Mouse (Mus musculus): ENCODE measurements at regions not wholly inside any gene's neighbourhood (a gene's known extent, or its start where the extent isn't known, plus 50 kb on each side); places are given as distances from the start of the nearest gene placed in this dataset.

- Histone ChIP-seq H3K27me3 (replicated peaks) (no peaks in the 10 kb centered on the region), H3K4me1 (replicated peaks) (peaks cover 27% of the 10 kb centered on the region), H3K9me3 (no peaks in the 10 kb centered on the region), H3K9ac (no peak overlapping the region), H3K4me3 (replicated peaks) (no peak overlapping the region), H3K27ac (peak overlapping the region; percentile 41; the same call in 1 of the 2 replicates), H3K4me2 (replicated peaks) (peak overlapping the region; percentile 40), H3K36me3 (no peaks in the 10 kb centered on the region)
- peak; percentile 39 for ATAC-seq
- WGBS = 16% methylated on average over 11 of the region's 11 CpGs
Measured at GRCm38 (mm10) chr8:8992461-8993032, 302.2 kb upstream of the Arglu1 start.

- no peaks in the 10 kb centered on the region for H3K27me3 ChIP-seq (replicated peaks)
- no peaks in the 10 kb centered on the region for H3K36me3 ChIP-seq
- H3K9me3 ChIP-seq = no peaks in the 10 kb centered on the region
- H3K4me2 ChIP-seq (replicated peaks) = no peak overlapping the region
- no peak overlapping the region for H3K27ac ChIP-seq
- WGBS = 59% methylated on average over 8 of the region's 8 CpGs
- peaks cover 27% of the 10 kb centered on the region for H3K4me1 ChIP-seq (replicated peaks)
- no peak overlapping the region for H3K9ac ChIP-seq
- ATAC-seq = no peak
- H3K4me3 ChIP-seq (replicated peaks) = no peak overlapping the region
Measured at GRCm38 (mm10) chr8:8991026-8991425, 300.7 kb upstream of the Arglu1 start.

GRCm38 (mm10) chr8:8986068-8986467 lies 295.7 kb upstream of the Arglu1 start:
- ATAC-seq = no peak
- H3K4me2 ChIP-seq (replicated peaks) = no peak overlapping the region

GRCm38 (mm10) chr8:8985395-8985794 lies 295.1 kb upstream of the Arglu1 start:
- H3K27ac ChIP-seq = no peak overlapping the region
- no peak overlapping the region for H3K9ac ChIP-seq
- H3K27me3 ChIP-seq (replicated peaks) = no peaks in the 10 kb centered on the region
- no peak overlapping the region for H3K4me2 ChIP-seq (replicated peaks)
- H3K4me1 ChIP-seq (replicated peaks) = no peaks in the 10 kb centered on the region; the same call in 1 of the 2 replicates
- WGBS = 85% methylated on average over 13 of the region's 13 CpGs
- no peaks in the 10 kb centered on the region for H3K36me3 ChIP-seq
- no peaks in the 10 kb centered on the region for H3K9me3 ChIP-seq
- no peak overlapping the region for H3K4me3 ChIP-seq (replicated peaks)
- no peak for ATAC-seq

More at GRCm38 (mm10) chr8:8986068-8986467, 295.7 kb upstream of the Arglu1 start:
- H3K4me3 ChIP-seq (replicated peaks) = no peak overlapping the region
- peaks cover 4% of the 10 kb centered on the region; the same call in 1 of the 2 replicates for H3K4me1 ChIP-seq (replicated peaks)
- no peak overlapping the region for H3K9ac ChIP-seq
- no peak overlapping the region for H3K27ac ChIP-seq
- H3K27me3 ChIP-seq (replicated peaks) = no peaks in the 10 kb centered on the region
- 68% methylated on average over 9 of the region's 9 CpGs for WGBS
- H3K9me3 ChIP-seq = no peaks in the 10 kb centered on the region
- no peaks in the 10 kb centered on the region for H3K36me3 ChIP-seq

GRCm38 (mm10) chr8:8984829-8985251 lies 294.5 kb upstream of the Arglu1 start:
- no peak for ATAC-seq
- no peak overlapping the region for H3K9ac ChIP-seq
- no peak overlapping the region for H3K4me2 ChIP-seq (replicated peaks)
- no peak overlapping the region for H3K4me3 ChIP-seq (replicated peaks)
- no peaks in the 10 kb centered on the region; the same call in 1 of the 2 replicates for H3K4me1 ChIP-seq (replicated peaks)
- H3K9me3 ChIP-seq = no peaks in the 10 kb centered on the region
- no peaks in the 10 kb centered on the region for H3K27me3 ChIP-seq (replicated peaks)
- WGBS = 48% methylated on average over 11 of the region's 11 CpGs
- no peaks in the 10 kb centered on the region for H3K36me3 ChIP-seq
- no peak overlapping the region for H3K27ac ChIP-seq

- no peak overlapping the region for H3K4me2 ChIP-seq (replicated peaks)
- no peak overlapping the region for H3K4me3 ChIP-seq (replicated peaks)
- no peaks in the 10 kb centered on the region for H3K27me3 ChIP-seq (replicated peaks)
- no peak overlapping the region for H3K9ac ChIP-seq
- H3K9me3 ChIP-seq = no peaks in the 10 kb centered on the region
- 31% methylated on average over 13 of the region's 13 CpGs for WGBS
- ATAC-seq = no peak
- no peaks in the 10 kb centered on the region; the same call in 1 of the 2 replicates for H3K4me1 ChIP-seq (replicated peaks)
- no peaks in the 10 kb centered on the region for H3K36me3 ChIP-seq
- no peak overlapping the region for H3K27ac ChIP-seq
Measured at GRCm38 (mm10) chr8:8984159-8984828, 294.0 kb upstream of the Arglu1 start.

- Histone ChIP-seq H3K9me3 (no peaks in the 10 kb centered on the region), H3K4me1 (replicated peaks) (no peaks in the 10 kb centered on the region; the same call in 1 of the 2 replicates), H3K4me2 (replicated peaks) (no peak overlapping the region), H3K27ac (no peak overlapping the region), H3K4me3 (replicated peaks) (no peak overlapping the region), H3K27me3 (replicated peaks) (no peaks in the 10 kb centered on the region), H3K36me3 (no peaks in the 10 kb centered on the region), H3K9ac (no peak overlapping the region)
- WGBS = 46% methylated on average over 5 of the region's 5 CpGs
- no peak for ATAC-seq
Measured at GRCm38 (mm10) chr8:8983133-8983661, 292.9 kb upstream of the Arglu1 start.

- Histone ChIP-seq H3K4me1 (replicated peaks) (no peaks in the 10 kb centered on the region; the same call in 1 of the 2 replicates), H3K4me2 (replicated peaks) (no peak overlapping the region), H3K27me3 (replicated peaks) (no peaks in the 10 kb centered on the region), H3K9me3 (no peaks in the 10 kb centered on the region), H3K27ac (no peak overlapping the region), H3K9ac (no peak overlapping the region), H3K4me3 (replicated peaks) (no peak overlapping the region), H3K36me3 (no peaks in the 10 kb centered on the region)
- ATAC-seq = no peak
- WGBS = 18% methylated on average over 1 of the region's 1 CpGs
Measured at GRCm38 (mm10) chr8:8978969-8979368, 288.6 kb upstream of the Arglu1 start.

GRCm38 (mm10) chr8:8973769-8974168 lies 283.4 kb upstream of the Arglu1 start:
- no peak overlapping the region for H3K4me2 ChIP-seq (replicated peaks)
- no peaks in the 10 kb centered on the region for H3K36me3 ChIP-seq
- ATAC-seq = no peak
- H3K27ac ChIP-seq = no peak overlapping the region
- no peaks in the 10 kb centered on the region for H3K9me3 ChIP-seq
- 68% methylated on average over 6 of the region's 6 CpGs for WGBS
- H3K27me3 ChIP-seq (replicated peaks) = no peaks in the 10 kb centered on the region
- no peak overlapping the region for H3K4me3 ChIP-seq (replicated peaks)
- H3K9ac ChIP-seq = no peak overlapping the region
- no peaks in the 10 kb centered on the region for H3K4me1 ChIP-seq (replicated peaks)

GRCm38 (mm10) chr8:8973334-8973733 lies 283.0 kb upstream of the Arglu1 start:
- Histone ChIP-seq H3K4me3 (replicated peaks) (no peak overlapping the region), H3K36me3 (no peaks in the 10 kb centered on the region), H3K4me1 (replicated peaks) (no peaks in the 10 kb centered on the region), H3K9ac (no peak overlapping the region), H3K27ac (no peak overlapping the region), H3K27me3 (replicated peaks) (no peaks in the 10 kb centered on the region), H3K4me2 (replicated peaks) (no peak overlapping the region), H3K9me3 (no peaks in the 10 kb centered on the region)
- WGBS = 68% methylated on average over 6 of the region's 6 CpGs
- no peak for ATAC-seq

- H3K27me3 ChIP-seq (replicated peaks) = no peaks in the 10 kb centered on the region
- H3K27ac ChIP-seq = no peak overlapping the region
- 64% methylated on average over 5 of the region's 5 CpGs for WGBS
- H3K9me3 ChIP-seq = no peaks in the 10 kb centered on the region
- no peak overlapping the region for H3K4me2 ChIP-seq (replicated peaks)
- no peaks in the 10 kb centered on the region; the same call in 1 of the 2 replicates for H3K4me1 ChIP-seq (replicated peaks)
- H3K9ac ChIP-seq = no peak overlapping the region
- ATAC-seq = 0 out of 2 replicates have a peak, but pooled peaks have one; percentile 63
- no peaks in the 10 kb centered on the region for H3K36me3 ChIP-seq
- no peak overlapping the region for H3K4me3 ChIP-seq (replicated peaks)
Measured at GRCm38 (mm10) chr8:8970776-8971175, 280.5 kb upstream of the Arglu1 start.

GRCm38 (mm10) chr8:8970346-8970745 lies 280.0 kb upstream of the Arglu1 start:
- Histone ChIP-seq H3K36me3 (no peaks in the 10 kb centered on the region), H3K27ac (no peak overlapping the region), H3K4me1 (replicated peaks) (no peaks in the 10 kb centered on the region; the same call in 1 of the 2 replicates), H3K9me3 (no peaks in the 10 kb centered on the region), H3K27me3 (replicated peaks) (no peaks in the 10 kb centered on the region), H3K4me2 (replicated peaks) (no peak overlapping the region), H3K4me3 (replicated peaks) (no peak overlapping the region), H3K9ac (no peak overlapping the region)
- ATAC-seq = no peak
- WGBS = 73% methylated on average over 5 of the region's 5 CpGs
